Mouse (Mus musculus) bone marrow macrophage, adult 2 months (primary cell): ENCODE data around the gene 1810049J17Rik.

Experiments used
- CTCF ChIP-seq: IDR thresholded peaks from 2 replicates; pipeline ENCODE4 v1.5.1; 2012; ENCODE audit warnings: low read depth, mild to moderate bottlenecking, low read length, moderate library complexity
- POLR2A ChIP-seq: IDR thresholded peaks from 2 replicates; pipeline ENCODE4 v1.6.1; 2012; ENCODE audit warnings: mild to moderate bottlenecking, low read depth, low read length, borderline replicate concordance

DNA sequence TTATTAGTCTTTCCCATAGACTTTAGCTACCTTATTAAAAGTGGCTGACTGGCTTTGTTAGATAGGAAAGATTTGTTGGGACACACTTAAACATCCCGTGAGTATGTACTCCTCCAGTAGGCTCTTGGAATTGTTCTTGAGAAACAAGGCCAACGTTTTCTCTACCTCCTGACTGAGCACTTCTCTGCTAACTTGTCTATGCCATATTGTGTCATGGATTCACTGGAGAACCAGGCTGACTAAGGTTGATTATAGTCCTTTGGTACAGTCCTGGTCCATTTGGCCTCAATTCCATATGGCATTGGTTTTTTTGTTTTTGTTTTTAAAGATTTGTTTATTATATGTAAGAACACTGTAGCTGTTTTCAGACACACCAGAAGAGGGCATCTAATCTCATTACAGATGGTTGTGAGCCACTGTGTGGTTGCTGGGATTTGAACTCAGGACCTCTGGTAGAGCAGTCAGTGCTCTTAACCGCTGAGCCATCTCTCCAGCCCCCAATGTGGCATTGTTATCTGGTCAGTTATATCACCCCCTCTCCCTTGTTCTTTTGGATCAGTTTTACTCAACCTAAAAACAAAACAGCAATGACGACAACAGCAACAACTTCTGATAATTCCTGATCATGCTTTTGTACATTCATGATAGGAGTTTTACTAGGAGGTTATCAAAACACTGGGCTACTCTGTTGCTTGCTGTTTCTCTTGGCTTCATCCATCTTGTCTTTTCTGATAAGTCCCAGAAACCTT is 15.5 kb upstream of the 1810049J17Rik start:
- TF ChIP-seq CTCF (no peak), POLR2A (no peak)
